Mouse (Mus musculus): ENCODE measurements around the gene Arhgdig. TPM values are rescaled to one million over a fixed set of nuclear protein-coding genes. Genes with fewer than 3 reads are reported as not detected.

The Arhgdig gene
- polyA plus RNA-seq, 1 experiment from 2014 or later: 181 TPM

- H3K9me3 ChIP-seq (ENCODE audit: control insufficient read depth, low read length): no peaks in the 10 kb centered on the region
- DNase-seq (ENCODE audit: low spot score) (no peak), ATAC-seq (ENCODE audit: low FRiP score) (no peak)
- H3K27me3 ChIP-seq (ENCODE audit: control insufficient read depth, insufficient read depth, low read length): no peaks in the 10 kb centered on the region
- no peaks in the 10 kb centered on the region for H3K36me3 ChIP-seq (replicated peaks; ENCODE audit: control insufficient read depth, insufficient read depth)
- H3K4me1 ChIP-seq (replicated peaks; ENCODE audit: control insufficient read depth, insufficient read depth, low read length): no peaks in the 10 kb centered on the region
- H3K4me2 ChIP-seq (replicated peaks): no peak overlapping the region
- WGBS: 94% methylated on average over 1 of the region's 1 CpGs
- no peak overlapping the region for H3K9ac ChIP-seq
- no peak overlapping the region for H3K4me3 ChIP-seq (replicated peaks; ENCODE audit: low read length)
- no peak overlapping the region for H3K27ac ChIP-seq
Observed at GRCm38 (mm10) chr17:26162736-26163135, 44.9 kb downstream of the Arhgdig start.

GRCm38 (mm10) chr17:26151886-26152630, 55.5 kb downstream of the Arhgdig start:
- Histone ChIP-seq H3K36me3 (replicated peaks; ENCODE audit: control insufficient read depth, insufficient read depth) (peaks cover 29% of the 10 kb centered on the region), H3K9ac (no peak overlapping the region), H3K9me3 (ENCODE audit: control insufficient read depth, low read length) (no peaks in the 10 kb centered on the region), H3K4me3 (replicated peaks; ENCODE audit: low read length) (no peak overlapping the region), H3K27ac (no peak overlapping the region), H3K4me1 (replicated peaks; ENCODE audit: control insufficient read depth, insufficient read depth, low read length) (no peaks in the 10 kb centered on the region), H3K27me3 (ENCODE audit: control insufficient read depth, insufficient read depth, low read length) (no peaks in the 10 kb centered on the region), H3K4me2 (replicated peaks) (no peak overlapping the region)
- WGBS: 93% methylated on average over 2 of the region's 2 CpGs
- no peak for ATAC-seq (ENCODE audit: low FRiP score)
- no peak for DNase-seq (ENCODE audit: low spot score)

Other genes starting within 250 kb of the Arhgdig start
- gene Capn15, start 222.0 kb downstream of the Arhgdig start, polyA plus RNA-seq (2014; fragmentation: Nextera tagmentation; extraction: Ambion mirVana): 21.5 and 27.5 TPM in 2 replicates
- gene Rab11fip3, start 138.2 kb downstream of the Arhgdig start, polyA plus RNA-seq (2014; fragmentation: Nextera tagmentation; extraction: Ambion mirVana): 27.4 and 29.5 TPM in 2 replicates
- gene Decr2, start 117.4 kb downstream of the Arhgdig start, polyA plus RNA-seq (2014; fragmentation: Nextera tagmentation; extraction: Ambion mirVana): 22.6 and 28.8 TPM in 2 replicates
- gene Nme4, start 112.2 kb downstream of the Arhgdig start, polyA plus RNA-seq (2014; fragmentation: Nextera tagmentation; extraction: Ambion mirVana): 14.5 and 17.5 TPM in 2 replicates
- 3.2 and 3.9 TPM in 2 replicates for gene Tmem8, start 94.5 kb downstream of the Arhgdig start, polyA plus RNA-seq (2014; fragmentation: Nextera tagmentation; extraction: Ambion mirVana)
- 184 and 190 TPM in 2 replicates for gene Mrpl28, start 84.3 kb downstream of the Arhgdig start, polyA plus RNA-seq (2014; fragmentation: Nextera tagmentation; extraction: Ambion mirVana)
- 7.0 and 8.5 TPM in 2 replicates for gene Axin1, start 69.1 kb downstream of the Arhgdig start, polyA plus RNA-seq (2014; fragmentation: Nextera tagmentation; extraction: Ambion mirVana)
- gene Pdia2, start 8.7 kb downstream of the Arhgdig start, polyA plus RNA-seq (2014; fragmentation: Nextera tagmentation; extraction: Ambion mirVana): 0.28 TPM in 1 of 2 replicates, not detected in the other
- gene Rgs11, start 4.8 kb downstream of the Arhgdig start, polyA plus RNA-seq (2014; fragmentation: Nextera tagmentation; extraction: Ambion mirVana): 14.2 and 16.1 TPM in 2 replicates
- 31.2 and 31.4 TPM in 2 replicates for gene Fam234a, start 36.5 kb upstream of the Arhgdig start, polyA plus RNA-seq (2014; fragmentation: Nextera tagmentation; extraction: Ambion mirVana)
- 100.0 and 104 TPM in 2 replicates for gene Luc7l, start 45.1 kb upstream of the Arhgdig start, polyA plus RNA-seq (2014; fragmentation: Nextera tagmentation; extraction: Ambion mirVana)
- 1.9 and 2.1 TPM in 2 replicates for gene Neurl1b, start 207.0 kb upstream of the Arhgdig start, polyA plus RNA-seq (2014; fragmentation: Nextera tagmentation; extraction: Ambion mirVana)

Data from hindbrain, embryonic 14.5 days (tissue).